Mouse (Mus musculus) intestine, postnatal 0 days (tissue): ENCODE data around the gene Ube2v1. TPM values are rescaled to one million over a fixed set of nuclear protein-coding genes. Genes with fewer than 3 reads are reported as not detected.

ENCODE experiments used
- ATAC-seq: fragments of 200-750 bp; cut with Nextera tagmentation; 2 replicates; pipeline ENCODE4 v1.8.0; 2017; ENCODE audit warnings: mild to moderate bottlenecking, moderate TSS enrichment, moderate library complexity
- H3K27ac ChIP-seq: fragments of 300-500 bp; sonication (generic); 2 replicates; pipeline ENCODE4 v1.5.1; 2014; ENCODE audit warnings: mild to moderate bottlenecking, low read depth, low read length, moderate library complexity
- H3K27me3 ChIP-seq: fragments of 300-500 bp; sonication (generic); replicated peaks from 2 replicates; pipeline ENCODE4 v1.6.1; 2014; ENCODE audit warnings: low read length, mixed read lengths; ENCODE audit not compliant: control insufficient read depth, insufficient read depth
- H3K36me3 ChIP-seq: fragments of 300-500 bp; sonication (generic); 2 replicates; pipeline ENCODE4 v1.6.1; 2014; ENCODE audit warnings: mild to moderate bottlenecking, moderate library complexity; ENCODE audit not compliant: control insufficient read depth, insufficient read depth
- H3K4me1 ChIP-seq: fragments of 300-500 bp; sonication (generic); replicated peaks from 2 replicates; pipeline ENCODE4 v1.6.1; 2014; ENCODE audit warnings: antibody characterized with exemption, low read length, mixed read lengths; ENCODE audit not compliant: control insufficient read depth, insufficient read depth
- H3K4me2 ChIP-seq: fragments of 300-500 bp; sonication (generic); replicated peaks from 2 replicates; pipeline ENCODE4 v1.6.1; 2014; ENCODE audit warnings: low read depth, mild to moderate bottlenecking, moderate library complexity
- H3K4me3 ChIP-seq: fragments of 300-500 bp; sonication (generic); 2 replicates; pipeline ENCODE4 v1.5.1; 2014; ENCODE audit warnings: low read depth, low read length
- H3K9ac ChIP-seq: fragments of 300-500 bp; sonication (generic); 2 replicates; pipeline ENCODE4 v1.6.1; 2014; ENCODE audit warnings: mild to moderate bottlenecking, low read depth, low read length
- H3K9me3 ChIP-seq: fragments of 300-500 bp; sonication (generic); 2 replicates; pipeline ENCODE4 v1.6.1; 2016; ENCODE audit warnings: mixed run types; ENCODE audit not compliant: control insufficient read depth
- CTCF ChIP-seq: sonication (generic); IDR thresholded peaks from 2 replicates; pipeline ENCODE4 v1.5.1; 2016; ENCODE audit warnings: low read depth, mild to moderate bottlenecking, control low read depth, antibody characterized with exemption, moderate library complexity
- WGBS: fragments of 180-500 bp; shearing (Covaris S2); extraction: QIAGEN DNeasy Blood & Tissue Kit; methylation state at CpG from one replicate; pipeline ENCODE4 v1.1.7; 2014; 5-methylcytosine and 5-hydroxymethylcytosine counted together
- microRNA-seq: library from miRNA; unstranded; fragments of <30 nt; microRNA quantifications from one replicate; pipeline ENCODE4, GENCODE M21; 2016
- polyA plus RNA-seq: library from polyadenylated mRNA; unstranded; fragments of >200 nt; fragmentation: Nextera tagmentation; extraction: Ambion mirVana; gene quantifications from 2 replicates; pipeline ENCODE4 v1.2.1, GENCODE M21; 2015

The Ube2v1 gene
- polyA plus RNA-seq, 1 experiment from 2014 or later: 173 TPM

DNA sequence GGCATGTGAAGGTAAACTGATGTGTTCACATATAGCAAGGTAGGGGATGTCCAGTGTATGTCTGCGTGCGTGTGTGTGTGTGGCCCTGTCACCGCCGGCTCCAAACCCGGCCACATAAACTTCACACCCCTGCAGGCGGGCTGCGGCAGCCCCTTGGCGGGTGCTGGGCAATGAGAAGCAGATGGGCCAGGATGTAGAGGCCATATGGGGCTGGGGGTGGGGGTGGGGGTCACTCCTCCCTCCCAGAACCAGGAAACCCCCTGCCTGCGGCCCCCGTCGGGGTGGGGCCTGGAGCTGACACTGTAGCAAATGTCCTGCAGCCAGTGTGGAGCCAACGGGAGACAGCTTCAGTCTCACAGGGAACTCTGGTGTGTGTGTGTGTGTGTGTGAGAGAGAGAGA, 68.2 kb downstream of the Ube2v1 start:
- H3K27ac ChIP-seq: no peak overlapping the region
- 56% methylated on average over 12 of the region's 12 CpGs for WGBS
- H3K4me1 ChIP-seq: no peaks in the 10 kb centered on the region; the same call in 1 of the 2 replicates
- no peaks in the 10 kb centered on the region for H3K36me3 ChIP-seq
- H3K4me2 ChIP-seq: no peak overlapping the region
- H3K9me3 ChIP-seq: no peaks in the 10 kb centered on the region
- 0 out of 2 replicates have a peak, but pooled peaks cover 8% of the 10 kb centered on the region for H3K27me3 ChIP-seq
- no peak overlapping the region for H3K9ac ChIP-seq
- H3K4me3 ChIP-seq: no peak overlapping the region
- ATAC-seq: 0 out of 2 replicates have a peak, but pooled peaks have one; percentile 18
- TF ChIP-seq CTCF: no peak

DNA sequence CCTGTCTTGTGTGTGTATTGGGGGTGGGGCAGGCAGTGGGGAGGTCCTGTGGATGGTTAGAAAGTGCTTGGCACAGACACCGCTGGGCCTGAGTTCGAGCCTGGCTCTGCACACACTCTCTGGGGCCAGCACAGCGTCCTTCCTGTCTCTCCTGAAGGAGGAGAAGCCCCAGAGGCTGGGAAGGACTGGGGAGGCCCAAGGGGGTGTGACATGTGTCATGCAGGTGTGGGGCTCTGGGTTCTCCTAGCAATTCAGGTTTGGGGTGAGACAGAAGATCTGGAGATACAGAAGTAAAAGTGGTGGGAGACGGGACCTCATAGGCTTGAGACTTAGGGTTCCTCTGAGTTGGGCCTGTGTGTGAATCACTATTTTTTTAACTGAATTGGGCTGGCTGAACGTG, 68.9 kb downstream of the Ube2v1 start:
- Histone ChIP-seq H3K27me3 (peaks cover 8% of the 10 kb centered on the region; the same call in 1 of the 2 replicates), H3K4me2 (no peak overlapping the region), H3K9me3 (no peaks in the 10 kb centered on the region), H3K27ac (no peak overlapping the region), H3K36me3 (no peaks in the 10 kb centered on the region), H3K4me1 (no peaks in the 10 kb centered on the region; the same call in 1 of the 2 replicates), H3K9ac (no peak overlapping the region), H3K4me3 (no peak overlapping the region)
- no peak for TF ChIP-seq CTCF
- WGBS: 69% methylated on average over 5 of the region's 5 CpGs
- no peak for ATAC-seq

DNA sequence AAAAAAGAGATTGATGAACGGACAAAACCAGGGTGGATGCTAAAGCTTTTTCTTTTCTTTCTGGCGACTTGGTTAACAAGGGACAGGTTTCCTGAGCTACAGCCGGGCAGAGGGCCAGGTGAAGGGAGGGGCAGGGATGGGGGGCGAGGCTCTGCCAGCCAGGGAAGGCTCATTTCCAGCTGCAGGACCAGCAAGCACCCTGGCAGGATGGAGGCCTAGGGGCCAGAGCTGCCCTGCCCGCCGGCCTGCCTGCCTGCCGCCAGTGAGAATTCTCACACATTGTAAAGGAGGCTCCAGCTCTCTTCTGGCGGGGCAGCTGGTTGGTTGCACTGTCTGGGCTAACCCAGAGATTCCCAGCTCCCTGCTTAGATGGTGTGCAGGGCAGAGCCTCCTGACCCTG, 69.8 kb downstream of the Ube2v1 start:
- no peaks in the 10 kb centered on the region for H3K36me3 ChIP-seq
- peaks cover 8% of the 10 kb centered on the region; the same call in 1 of the 2 replicates for H3K27me3 ChIP-seq
- H3K4me2 ChIP-seq: no peak overlapping the region
- H3K9me3 ChIP-seq: no peaks in the 10 kb centered on the region
- no peak overlapping the region for H3K9ac ChIP-seq
- H3K4me3 ChIP-seq: no peak overlapping the region
- H3K4me1 ChIP-seq: no peaks in the 10 kb centered on the region; the same call in 1 of the 2 replicates
- no peak for TF ChIP-seq CTCF
- 38% methylated on average over 8 of the region's 8 CpGs for WGBS
- H3K27ac ChIP-seq: no peak overlapping the region
- no peak for ATAC-seq

DNA sequence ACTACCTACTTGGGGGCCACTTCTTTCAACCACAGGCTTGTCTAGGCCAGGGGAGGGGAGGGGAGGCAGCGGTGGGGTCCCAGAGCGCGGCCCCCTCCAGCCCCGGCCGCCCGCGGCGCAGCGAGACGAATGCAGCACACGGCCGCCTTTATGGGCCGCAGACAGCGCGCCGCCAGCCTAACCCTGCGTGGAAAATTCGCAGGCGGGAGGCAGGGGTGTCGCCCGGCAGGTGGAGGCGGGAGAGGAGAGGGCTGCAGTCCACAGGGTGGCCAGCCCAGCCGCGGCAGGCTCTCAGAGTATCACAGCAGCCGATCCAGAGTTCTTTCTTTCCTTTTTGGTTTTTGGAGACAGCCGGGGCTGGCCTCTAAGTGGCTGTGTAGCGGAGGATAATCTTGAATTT, 72.5 kb downstream of the Ube2v1 start:
- no peak overlapping the region for H3K4me3 ChIP-seq
- WGBS: 28% methylated on average over 27 of the region's 27 CpGs
- ATAC-seq: no peak

More for the DNA sequence above, 72.5 kb downstream of the Ube2v1 start:
- no peak for TF ChIP-seq CTCF
- Histone ChIP-seq H3K9me3 (no peaks in the 10 kb centered on the region), H3K4me2 (peak overlapping the region; percentile 37), H3K4me1 (no peaks in the 10 kb centered on the region), H3K36me3 (no peaks in the 10 kb centered on the region), H3K27ac (no peak overlapping the region), H3K9ac (no peak overlapping the region), H3K27me3 (peaks cover 8% of the 10 kb centered on the region; the same call in 1 of the 2 replicates)

Small RNA genes within 50 kb of the gene (microRNA-seq; reads per million reads assigned to microRNA genes)
- not detected for gene Gm22355

Other genes with a start within 250 kb of the Ube2v1 start
- gene Slc9a8, start 210.4 kb downstream of the Ube2v1 start, polyA plus RNA-seq: 14.9 and 15.7 TPM in 2 replicates
- gene Rnf114, start 139.4 kb downstream of the Ube2v1 start, polyA plus RNA-seq: 62.2 and 64.8 TPM in 2 replicates
- 11.5 and 13.5 TPM in 2 replicates for gene Spata2, start 139.2 kb downstream of the Ube2v1 start, polyA plus RNA-seq
- 5.4 and 8.0 TPM in 2 replicates for gene Snai1, start 93.9 kb downstream of the Ube2v1 start, polyA plus RNA-seq
- gene Gm20431, start 29.4 kb upstream of the Ube2v1 start, polyA plus RNA-seq: 8.8 and 10.0 TPM in 2 replicates
- 49.8 and 52.6 TPM in 2 replicates for gene Cebpb, start 56.8 kb upstream of the Ube2v1 start, polyA plus RNA-seq
- 25.0 and 26.8 TPM in 2 replicates for gene Tmem189, start 57.7 kb upstream of the Ube2v1 start, polyA plus RNA-seq